Mouse (Mus musculus): ENCODE data around the gene Nfkbil1.

Nfkbil1 gene

GRCm38 (mm10) chr17:35253293-35254093, 17.9 kb upstream of the Nfkbil1 start:
- no peak for DNase-seq

DNA sequence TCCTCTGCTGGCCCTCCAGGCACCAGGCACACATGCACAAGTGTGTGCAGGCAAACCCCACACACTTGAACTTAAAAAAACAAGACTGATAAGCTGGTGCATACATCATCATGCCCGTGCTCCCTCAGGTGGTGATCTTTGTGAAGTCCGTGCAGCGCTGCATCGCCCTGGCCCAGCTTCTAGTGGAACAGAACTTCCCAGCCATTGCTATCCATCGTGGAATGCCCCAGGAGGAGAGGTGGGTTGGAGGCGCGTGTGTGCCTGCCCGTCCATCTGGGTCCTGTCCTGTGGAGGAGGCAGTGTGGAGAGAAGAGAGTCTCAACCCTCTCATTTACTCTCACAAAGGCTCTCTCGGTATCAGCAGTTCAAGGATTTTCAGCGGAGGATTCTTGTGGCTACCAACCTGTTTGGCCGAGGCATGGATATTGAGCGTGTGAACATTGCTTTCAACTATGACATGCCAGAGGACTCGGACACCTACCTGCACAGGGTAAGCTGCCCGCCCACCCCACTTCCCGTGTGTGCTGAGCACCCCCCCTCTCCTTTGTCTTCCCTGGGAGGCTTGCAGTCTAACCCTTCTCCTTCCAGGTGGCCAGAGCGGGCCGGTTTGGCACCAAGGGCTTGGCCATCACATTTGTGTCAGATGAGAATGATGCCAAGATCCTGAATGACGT, 17.2 kb upstream of the Nfkbil1 start:
- no peak for DNase-seq

DNA sequence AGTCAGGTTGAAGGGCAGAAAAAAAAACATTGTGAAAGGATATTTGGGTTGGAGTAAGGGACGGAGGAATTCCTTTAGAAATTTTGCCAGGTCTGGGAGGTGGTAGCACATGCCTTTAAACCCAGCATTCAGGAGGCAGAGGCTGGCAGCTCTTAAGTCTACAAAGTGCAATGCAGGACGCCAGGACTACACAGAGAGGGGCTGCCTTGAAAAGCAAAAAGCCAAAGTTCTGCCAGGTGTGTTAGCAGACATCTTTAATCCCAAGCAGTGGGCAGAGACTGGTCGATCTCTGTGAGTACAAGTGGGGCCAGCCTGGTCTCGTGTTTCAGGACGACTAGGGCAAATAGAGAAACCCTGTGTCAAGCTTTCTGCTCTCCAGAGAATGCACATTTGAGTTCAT, 16.4 kb upstream of the Nfkbil1 start:
- DNase-seq, result no peak

DNA sequence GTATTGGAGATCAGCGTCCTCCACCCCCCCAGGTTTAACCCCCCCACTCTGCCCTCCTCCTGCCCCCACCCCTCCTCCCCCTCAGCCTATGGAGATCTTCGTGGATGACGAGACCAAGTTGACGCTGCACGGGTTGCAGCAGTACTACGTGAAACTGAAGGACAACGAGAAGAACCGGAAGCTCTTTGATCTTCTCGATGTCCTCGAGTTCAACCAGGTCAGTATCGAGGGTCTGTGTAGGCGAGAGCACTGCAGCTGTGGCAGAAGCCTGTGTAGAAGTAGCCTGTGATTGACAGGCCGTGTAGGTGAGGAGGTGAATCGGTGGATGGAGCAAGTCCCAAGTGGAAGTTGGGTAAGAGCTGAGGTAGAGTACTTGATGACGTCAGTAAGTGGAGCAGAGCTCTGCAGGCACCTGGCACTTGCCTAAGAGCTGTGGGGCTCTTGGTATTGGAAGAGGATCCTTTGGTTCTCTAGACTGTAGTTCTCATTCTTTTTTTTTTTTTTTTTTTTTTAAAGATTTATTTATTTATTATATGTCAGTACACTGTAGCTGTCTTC, 15.6 kb upstream of the Nfkbil1 start:
- DNase-seq, result no peak

DNA sequence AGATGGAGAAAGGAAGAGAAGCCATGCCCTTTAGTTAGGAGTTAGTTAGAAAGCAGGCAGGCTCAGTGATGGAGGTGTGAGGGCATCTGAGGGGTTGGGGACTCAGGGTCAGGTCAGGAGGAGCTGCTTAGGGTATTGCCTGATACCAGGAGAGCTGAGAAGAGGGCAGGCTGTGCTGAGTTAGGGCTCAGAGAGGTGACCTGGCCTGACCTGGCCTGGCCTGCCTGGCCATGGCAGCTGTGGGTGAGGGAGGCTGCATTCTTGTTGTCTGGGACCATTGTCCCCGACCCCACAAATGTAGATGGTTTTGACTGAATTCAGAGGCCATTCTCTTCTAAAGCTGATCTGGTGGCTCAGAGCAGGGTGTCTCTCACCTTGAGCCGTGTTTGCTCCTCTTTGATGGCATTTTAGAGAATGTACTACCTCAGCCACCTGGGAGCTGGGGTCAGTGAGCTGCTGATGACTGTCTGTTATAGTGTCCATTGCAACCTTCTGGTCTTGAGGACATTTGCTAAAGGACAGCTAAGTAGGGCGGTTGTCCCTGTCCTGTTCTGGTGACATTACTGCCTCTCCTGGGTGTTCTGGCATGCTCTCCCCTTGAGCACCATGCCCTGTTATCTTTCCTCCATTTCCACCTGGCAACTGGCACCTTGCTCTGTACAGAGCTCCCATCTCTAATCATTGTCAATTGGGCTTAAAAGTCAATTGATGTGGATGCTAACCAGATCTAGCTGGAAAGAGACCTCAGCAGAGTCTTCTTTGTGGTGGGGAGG, 14.9 kb upstream of the Nfkbil1 start:
- DNase-seq, result no peak

- no peak for DNase-seq
Observed at GRCm38 (mm10) chr17:35249451-35250197, 14.0 kb upstream of the Nfkbil1 start.

GRCm38 (mm10) chr17:35248986-35249385, 13.4 kb upstream of the Nfkbil1 start:
- DNase-seq, result no peak

- no peak for DNase-seq
Observed at GRCm38 (mm10) chr17:35247144-35247543, 11.6 kb upstream of the Nfkbil1 start.

DNA sequence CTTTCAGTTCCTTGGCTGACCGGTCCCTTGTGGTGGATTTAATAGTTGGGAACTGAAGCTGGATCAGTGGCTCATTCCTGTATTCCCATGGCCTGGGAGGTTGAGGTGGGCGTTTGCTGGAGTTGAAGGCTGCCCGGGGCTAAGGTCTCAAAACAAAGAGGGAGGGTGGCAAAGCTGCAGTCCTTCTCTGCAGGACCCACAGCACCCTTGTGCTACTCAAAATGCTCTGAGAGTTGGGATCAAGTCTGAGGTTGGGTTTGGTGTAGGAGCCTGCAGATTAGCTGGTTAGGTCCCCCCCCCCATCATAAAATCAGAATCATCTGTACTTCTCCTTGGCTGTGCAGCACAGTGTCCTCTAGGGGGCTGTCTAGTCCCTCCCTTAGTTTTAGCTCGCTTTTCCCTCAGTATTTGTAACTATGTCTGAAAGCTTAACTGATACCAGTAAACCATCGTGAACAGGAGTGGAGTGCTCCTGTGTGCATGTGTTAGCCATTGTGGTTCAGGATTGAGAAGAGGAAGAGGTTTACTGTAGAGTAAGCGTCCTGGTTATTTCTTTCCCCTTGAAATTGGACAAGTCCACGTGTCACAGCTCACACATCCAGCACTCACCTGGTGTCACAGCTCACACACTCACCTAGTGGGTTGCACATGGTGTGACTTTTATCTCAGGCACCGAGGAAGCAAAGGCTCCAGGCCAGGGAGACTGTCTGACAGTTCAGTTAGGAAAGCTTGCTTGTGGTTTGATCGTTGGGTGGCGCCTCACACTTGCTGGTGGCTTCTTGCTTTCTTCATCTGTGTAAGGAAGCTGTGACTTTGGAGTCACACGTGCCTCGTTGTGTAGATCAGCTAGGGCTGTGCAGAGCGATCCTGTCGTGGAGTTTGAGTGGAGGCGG, 10.4 kb upstream of the Nfkbil1 start:
- no peak for DNase-seq

- DNase-seq, result no peak
Observed at GRCm38 (mm10) chr17:35244999-35245398, 9.4 kb upstream of the Nfkbil1 start.

- peak; percentile 47 for DNase-seq
Observed at GRCm38 (mm10) chr17:35243086-35243485, 7.5 kb upstream of the Nfkbil1 start.

GRCm38 (mm10) chr17:35242015-35242941, 6.7 kb upstream of the Nfkbil1 start:
- peak; percentile 52 for DNase-seq

DNA sequence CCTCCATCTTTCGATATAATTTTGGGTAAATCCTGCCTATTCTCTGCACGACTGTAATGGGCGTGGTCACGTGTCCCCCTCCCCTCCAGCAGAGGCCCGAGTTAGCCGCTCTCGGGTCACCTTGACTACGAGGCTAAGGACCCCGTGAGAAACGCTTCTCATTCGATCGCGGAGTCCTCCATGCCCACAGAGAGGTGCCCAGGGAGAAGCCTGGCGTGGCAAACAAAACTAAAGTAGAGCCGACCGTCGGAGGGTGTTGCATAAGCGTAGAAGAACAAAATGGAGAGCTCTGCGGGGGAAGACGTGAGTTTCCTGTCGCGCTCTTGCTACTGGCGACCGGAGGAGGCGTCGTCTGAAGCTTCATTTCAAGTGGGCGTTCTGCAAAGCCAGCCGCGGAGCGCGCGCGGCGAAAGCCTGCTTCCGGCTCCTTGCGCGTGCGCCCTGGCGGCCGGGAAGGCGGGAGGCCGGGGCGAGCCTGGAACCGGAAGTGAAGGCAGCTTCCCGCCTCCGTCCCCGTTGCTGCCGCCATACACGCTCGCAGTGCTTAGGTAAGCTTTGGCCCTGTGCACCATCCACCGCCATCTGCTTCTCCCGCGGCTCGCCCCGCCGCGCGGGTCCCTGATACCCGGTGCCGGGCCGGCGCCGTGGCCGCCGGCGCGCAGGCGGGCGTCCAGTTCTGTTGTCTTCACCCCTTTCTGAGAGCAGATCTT, 5.9 kb upstream of the Nfkbil1 start, which contains the start of gene Ddx39b:
Gene Ddx39b (plus strand): TSS at position 442 of the 710 bp plus-strand sequence.
- peak; percentile 97 for DNase-seq

DNA sequence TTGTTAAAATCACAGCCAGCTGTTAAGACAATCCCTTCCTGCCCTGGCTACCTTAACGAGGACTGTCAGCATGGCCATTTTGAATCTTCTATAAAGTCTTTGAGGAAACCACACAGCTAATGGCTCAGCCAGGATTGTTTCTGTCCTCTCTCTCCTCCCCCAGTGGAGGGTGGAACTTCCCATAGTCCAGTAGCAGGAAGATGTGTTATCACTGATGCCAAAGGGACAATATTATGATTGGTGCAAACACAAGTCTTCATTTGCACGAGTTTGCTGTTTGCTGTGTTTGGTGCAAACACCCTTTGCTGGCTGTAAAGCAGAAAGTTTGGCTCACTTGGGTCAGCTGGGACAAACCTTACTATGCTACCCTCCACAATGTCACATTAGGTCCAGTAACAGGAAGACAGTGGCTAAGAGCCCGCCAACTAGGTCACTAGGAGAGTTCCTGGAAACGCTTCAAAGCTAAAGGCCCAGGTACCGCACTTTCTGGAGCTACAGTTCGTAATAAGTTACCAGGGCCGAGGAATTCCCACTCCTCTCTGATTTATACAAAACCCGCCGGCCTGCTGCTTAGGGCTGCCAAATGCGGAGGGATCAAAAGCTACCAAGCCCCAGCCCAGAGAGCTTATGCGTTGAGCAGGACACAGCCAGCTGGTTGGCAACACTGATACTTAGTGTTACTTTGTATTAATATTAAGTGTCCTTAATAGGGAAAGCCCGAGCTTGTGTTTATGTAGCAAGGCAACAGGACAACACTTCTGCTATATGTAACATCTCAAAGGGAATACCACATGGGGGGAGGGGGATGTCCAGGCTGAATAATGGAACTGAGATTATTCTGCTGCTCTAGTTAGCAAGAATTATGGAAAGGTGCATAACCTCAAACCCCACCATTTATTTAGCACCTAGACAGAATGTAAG, 5.1 kb upstream of the Nfkbil1 start:
- no peak for DNase-seq

DNA sequence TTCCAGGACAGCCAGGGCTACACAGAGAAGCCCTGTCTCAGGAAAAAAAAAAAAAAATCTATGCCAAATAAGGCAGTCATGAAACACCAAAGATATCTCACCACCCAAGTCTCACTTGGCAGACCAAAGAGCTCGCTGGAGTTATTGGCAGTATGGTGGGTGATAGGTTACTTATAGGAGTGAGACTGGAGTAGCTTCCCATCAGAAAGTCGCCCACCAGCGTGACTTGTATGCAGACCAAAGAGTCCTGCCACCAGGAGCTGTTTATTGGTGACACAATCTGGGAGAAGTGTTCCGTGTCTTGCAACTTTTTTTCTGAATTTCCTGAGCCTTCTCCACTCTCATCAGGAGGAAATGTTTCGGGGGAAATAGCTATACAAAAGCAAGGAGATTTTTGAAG, 4.1 kb upstream of the Nfkbil1 start:
- DNase-seq, result no peak

DNA sequence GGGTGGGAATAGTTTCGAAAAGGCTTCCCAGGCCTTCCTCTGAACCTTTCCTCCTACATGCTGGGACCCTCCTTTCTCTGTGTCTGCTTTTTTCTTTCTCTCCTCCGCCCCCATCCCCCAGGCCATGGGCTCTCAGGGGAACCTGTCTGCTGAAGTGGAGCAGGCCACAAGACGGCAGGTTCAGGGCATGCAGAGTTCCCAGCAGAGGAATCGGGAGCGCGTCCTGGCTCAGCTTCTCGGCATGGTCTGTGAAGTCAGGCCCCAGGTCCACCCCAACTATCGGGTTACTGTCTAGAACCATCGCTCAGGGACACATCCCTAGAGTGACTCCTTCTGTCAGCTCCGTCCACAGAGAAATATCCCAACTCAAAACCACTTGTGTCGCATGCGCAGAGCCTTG, 1.9 kb upstream of the Nfkbil1 start:
- DNase-seq, result no peak

GRCm38 (mm10) chr17:35236996-35237395, 1.4 kb upstream of the Nfkbil1 start:
- no peak for DNase-seq

DNA sequence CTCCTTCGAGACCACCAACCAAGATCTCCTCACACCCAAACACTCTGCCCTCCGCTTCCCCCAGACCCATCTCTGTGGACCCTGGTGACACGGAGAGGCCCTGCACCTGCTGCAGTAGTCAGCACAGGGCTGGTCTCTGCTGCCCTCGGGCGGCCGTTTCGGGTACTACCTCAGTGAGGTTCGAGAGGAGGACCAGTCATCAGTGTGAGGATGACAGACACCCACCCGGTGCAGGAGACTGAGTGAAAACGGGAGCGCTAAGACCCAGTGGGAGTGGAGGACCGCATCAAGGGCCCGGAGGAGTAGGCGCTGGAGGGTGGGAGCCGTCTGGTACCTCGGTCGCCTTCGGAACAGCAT, 776 bp upstream of the Nfkbil1 start:
- peak; percentile 100 for DNase-seq

DNA sequence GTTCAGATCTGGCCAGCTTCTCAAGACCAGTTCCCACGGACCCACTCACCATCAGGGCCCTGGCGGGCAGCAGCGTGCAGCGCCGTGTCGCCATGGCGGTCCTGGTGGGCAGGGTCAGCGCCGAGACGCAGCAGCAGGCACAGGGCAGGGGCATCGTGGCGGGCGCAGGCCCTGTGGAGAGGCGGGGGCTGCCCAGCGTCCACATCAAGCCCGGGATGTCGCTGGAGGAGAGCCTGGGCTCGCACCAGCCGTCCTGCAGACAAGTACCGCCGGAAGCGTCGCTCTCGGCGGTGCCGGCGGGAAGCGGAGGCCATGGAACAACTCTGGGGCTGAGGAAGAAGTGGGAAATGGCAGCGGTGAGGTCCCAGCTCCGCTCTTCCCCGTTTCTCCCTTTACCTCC, 689 bp downstream of the Nfkbil1 start:
- DNase-seq, result peak; percentile 61

All from thymus, postnatal 25 days (tissue).